Mouse (Mus musculus) testis, adult 2 months (tissue): Measurements from ENCODE around the gene Ttc28. TPM values are rescaled to one million over a fixed set of nuclear protein-coding genes. Genes with fewer than 3 reads are reported as not detected.

Experiments used
- H3K27ac ChIP-seq: fragments of 200-500 bp; 2 replicates; pipeline ENCODE4 v1.5.1; 2012; ENCODE audit warnings: low read depth, low read length; ENCODE audit not compliant: control insufficient read depth, insufficient read depth
- H3K27me3 ChIP-seq: fragments of 200-500 bp; 2 replicates; pipeline ENCODE4 v1.6.1; 2012; ENCODE audit warnings: mild to moderate bottlenecking, low read length, moderate library complexity; ENCODE audit not compliant: control insufficient read depth, insufficient read depth
- H3K36me3 ChIP-seq: fragments of 200-500 bp; 2 replicates; pipeline ENCODE4 v1.6.1; 2012; ENCODE audit warnings: mild to moderate bottlenecking, low read length; ENCODE audit not compliant: control insufficient read depth, insufficient read depth
- H3K4me1 ChIP-seq: fragments of 200-500 bp; 2 replicates; pipeline ENCODE4 v1.6.1; 2012; ENCODE audit warnings: low read length; ENCODE audit not compliant: control insufficient read depth, insufficient read depth
- H3K4me3 ChIP-seq: fragments of 200-500 bp; 2 replicates; pipeline ENCODE4 v1.5.1; 2012; ENCODE audit warnings: low read depth, mild to moderate bottlenecking, low read length, moderate library complexity, mixed read lengths; ENCODE audit not compliant: control insufficient read depth
- CTCF ChIP-seq: fragments of 200-500 bp; IDR thresholded peaks from 2 replicates; pipeline ENCODE4 v1.5.1; 2012; ENCODE audit warnings: low read depth, mild to moderate bottlenecking, inconsistent platforms, low read length, moderate library complexity; ENCODE audit not compliant: control insufficient read depth, insufficient read depth, insufficient replicate concordance
- POLR2A ChIP-seq: fragments of 200-500 bp; IDR thresholded peaks from 2 replicates; pipeline ENCODE4 v1.6.1; 2012; ENCODE audit warnings: low read depth, mild to moderate bottlenecking, inconsistent platforms, low read length, moderate library complexity; ENCODE audit not compliant: control insufficient read depth
- polyA plus RNA-seq: library from polyadenylated mRNA; depleted of rRNA; stranded (reverse); fragments of >200 nt; gene quantifications from 2 replicates; pipeline ENCODE4 v1.2.3, GENCODE M21; 2012

The Ttc28 gene
- polyA plus RNA-seq, 1 experiment, result 4.6 TPM

DNA sequence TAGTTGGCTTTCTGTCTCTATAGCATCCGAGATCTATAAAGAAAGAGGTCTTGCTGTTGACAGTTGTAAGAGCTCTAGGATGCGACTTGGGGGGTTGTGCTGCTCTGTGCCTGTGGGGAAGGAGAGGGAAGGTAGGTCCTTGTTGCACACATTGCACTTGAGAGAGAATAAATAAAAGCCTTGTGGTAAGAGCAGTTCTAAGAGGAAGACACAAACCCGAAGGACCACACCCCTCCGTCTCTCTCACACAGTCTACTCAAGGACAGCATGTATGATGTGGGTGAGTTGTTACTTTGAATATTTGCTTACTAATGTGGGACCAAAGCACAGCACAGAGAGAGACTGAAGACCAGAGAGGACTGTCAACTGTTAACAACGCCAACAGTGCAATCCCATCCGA, 160.2 kb downstream of the Ttc28 start:
- Histone ChIP-seq H3K4me3 (no peak overlapping the region), H3K36me3 (no peaks in the 10 kb centered on the region), H3K27ac (no peak overlapping the region), H3K4me1 (no peaks in the 10 kb centered on the region), H3K27me3 (no peaks in the 10 kb centered on the region)
- TF ChIP-seq POLR2A, result no peak
- no peak for TF ChIP-seq CTCF

DNA sequence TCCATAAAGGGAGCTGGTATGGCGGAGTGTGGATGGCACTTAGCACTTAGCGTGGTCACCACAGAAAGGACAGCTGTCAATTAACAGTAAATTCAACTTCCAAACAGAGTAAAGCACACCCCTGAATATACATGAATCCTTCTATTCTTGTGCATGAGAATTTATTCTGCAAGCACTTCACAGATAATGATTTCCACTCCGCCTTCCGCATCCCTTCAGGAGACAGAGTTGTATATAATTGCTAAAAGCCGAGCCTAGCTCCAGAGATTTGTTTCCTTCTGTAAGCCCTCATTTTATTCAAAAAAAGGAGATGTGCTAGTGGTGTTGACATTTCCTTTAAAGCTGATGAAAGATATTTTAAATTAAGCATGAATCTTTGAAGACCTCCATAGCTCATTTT, 162.3 kb downstream of the Ttc28 start:
- no peak overlapping the region for H3K27ac ChIP-seq

DNA sequence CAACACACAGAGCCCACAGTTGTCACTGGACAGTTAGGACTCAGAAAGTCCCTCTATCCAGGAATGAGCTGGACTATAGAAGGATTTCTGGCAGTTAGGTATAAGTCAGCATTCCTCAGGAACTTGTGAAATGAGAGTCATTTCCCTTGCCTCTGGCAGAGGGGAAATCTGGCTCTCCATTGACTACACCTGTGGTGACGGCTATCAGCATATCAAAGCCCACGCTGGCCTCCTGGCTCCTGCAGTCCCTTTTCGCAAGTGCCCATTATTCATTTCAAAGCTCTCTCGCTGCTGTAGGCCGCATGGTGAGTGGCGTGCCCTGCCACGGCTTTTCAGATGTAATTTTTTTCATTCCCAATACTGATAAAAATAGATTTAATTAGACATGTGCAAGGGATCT, 164.6 kb downstream of the Ttc28 start:
- Histone ChIP-seq H3K4me1 (no peaks in the 10 kb centered on the region), H3K36me3 (no peaks in the 10 kb centered on the region), H3K27ac (no peak overlapping the region), H3K27me3 (no peaks in the 10 kb centered on the region), H3K4me3 (no peak overlapping the region)
- TF ChIP-seq POLR2A, result no peak
- no peak for TF ChIP-seq CTCF

More for the DNA sequence above, 162.3 kb downstream of the Ttc28 start:
- no peak for TF ChIP-seq POLR2A
- no peak for TF ChIP-seq CTCF
- Histone ChIP-seq H3K27me3 (no peaks in the 10 kb centered on the region), H3K4me1 (no peaks in the 10 kb centered on the region), H3K36me3 (no peaks in the 10 kb centered on the region), H3K4me3 (no peak overlapping the region)

DNA sequence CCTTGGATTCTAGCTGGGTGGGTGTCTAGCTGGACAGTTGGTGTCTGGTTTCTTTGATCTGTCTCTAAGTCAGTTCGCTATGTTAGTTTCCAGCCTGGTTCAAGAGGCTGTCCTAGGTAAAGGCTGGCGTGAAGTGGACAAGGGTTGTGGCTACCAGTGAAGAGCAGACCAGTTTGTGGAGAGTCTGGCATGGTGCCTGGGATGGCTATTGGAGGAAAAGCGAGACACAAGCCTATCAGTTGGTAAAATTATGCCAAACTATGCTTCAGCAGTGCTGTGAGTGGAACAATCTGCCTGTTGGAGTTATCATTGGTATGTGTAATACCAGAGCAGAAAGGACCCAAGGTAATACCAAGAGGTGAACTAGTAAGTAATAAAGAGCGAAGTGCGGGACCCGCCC, 166.8 kb downstream of the Ttc28 start:
- TF ChIP-seq POLR2A, result no peak
- TF ChIP-seq CTCF, result no peak
- Histone ChIP-seq H3K27me3 (no peaks in the 10 kb centered on the region), H3K36me3 (no peaks in the 10 kb centered on the region), H3K4me3 (no peak overlapping the region), H3K27ac (no peak overlapping the region), H3K4me1 (no peaks in the 10 kb centered on the region)

- H3K36me3 ChIP-seq, result no peaks in the 10 kb centered on the region
- no peaks in the 10 kb centered on the region for H3K27me3 ChIP-seq
- TF ChIP-seq POLR2A (no peak), CTCF (no peak)
- H3K27ac ChIP-seq, result no peak overlapping the region
- H3K4me3 ChIP-seq, result no peak overlapping the region
- no peaks in the 10 kb centered on the region for H3K4me1 ChIP-seq
Measured at GRCm38 (mm10) chr5:111046841-111047476, 167.4 kb downstream of the Ttc28 start.

GRCm38 (mm10) chr5:111048036-111048435, 168.4 kb downstream of the Ttc28 start:
- H3K27ac ChIP-seq, result no peak overlapping the region
- H3K4me3 ChIP-seq, result no peak overlapping the region
- H3K4me1 ChIP-seq, result no peaks in the 10 kb centered on the region
- no peaks in the 10 kb centered on the region for H3K27me3 ChIP-seq
- TF ChIP-seq CTCF (no peak), POLR2A (no peak)
- H3K36me3 ChIP-seq, result no peaks in the 10 kb centered on the region

DNA sequence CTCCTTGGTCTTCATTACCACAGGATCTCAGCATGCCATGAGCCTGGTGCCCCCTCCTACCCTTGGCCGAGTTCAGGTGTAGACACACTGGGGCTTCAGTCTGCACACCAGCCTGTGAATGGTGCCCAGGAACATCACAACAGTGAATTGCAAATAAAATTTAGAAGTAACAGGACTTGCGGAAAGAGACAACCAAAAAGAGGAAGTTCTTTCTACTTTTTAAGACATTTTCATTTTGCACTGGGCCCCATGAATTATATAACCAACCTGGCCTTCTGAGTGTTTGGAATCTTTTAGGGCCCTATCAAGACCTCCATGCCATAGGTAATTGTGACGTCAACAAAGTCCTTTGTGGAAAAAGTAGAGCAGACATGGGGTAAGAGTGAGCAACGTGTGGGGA, 170.0 kb downstream of the Ttc28 start:
- no peak overlapping the region for H3K27ac ChIP-seq
- no peaks in the 10 kb centered on the region for H3K36me3 ChIP-seq
- H3K27me3 ChIP-seq, result no peaks in the 10 kb centered on the region
- H3K4me1 ChIP-seq, result no peaks in the 10 kb centered on the region
- TF ChIP-seq CTCF, result no peak
- H3K4me3 ChIP-seq, result no peak overlapping the region

DNA sequence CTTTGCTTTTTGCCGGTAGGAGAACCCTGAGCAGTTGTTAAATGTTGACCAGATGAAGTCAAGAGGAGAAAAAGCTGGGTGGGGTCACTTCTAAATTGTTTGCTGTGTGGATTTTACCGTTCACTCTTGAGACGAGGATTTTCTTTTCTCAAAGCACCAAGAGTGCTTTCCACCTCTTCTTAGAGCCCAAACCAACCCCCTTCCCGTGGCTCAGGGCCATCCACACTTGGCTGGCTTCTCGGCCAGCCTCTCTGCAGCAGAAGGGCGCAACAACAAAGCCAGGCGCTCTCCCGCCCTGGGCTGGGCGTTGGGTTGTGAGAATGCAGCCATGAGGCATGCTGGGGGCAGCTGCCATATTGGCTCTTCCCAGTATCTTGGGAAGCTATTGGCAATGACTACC, 170.5 kb downstream of the Ttc28 start:
- no peak overlapping the region for H3K27ac ChIP-seq
- H3K27me3 ChIP-seq, result no peaks in the 10 kb centered on the region
- no peak for TF ChIP-seq POLR2A
- TF ChIP-seq CTCF, result no peak
- H3K36me3 ChIP-seq, result no peaks in the 10 kb centered on the region
- no peaks in the 10 kb centered on the region for H3K4me1 ChIP-seq
- no peak overlapping the region for H3K4me3 ChIP-seq
